10 mouse cellular contexts compared by ENCODE assay signal in the genomic region with DNA sequence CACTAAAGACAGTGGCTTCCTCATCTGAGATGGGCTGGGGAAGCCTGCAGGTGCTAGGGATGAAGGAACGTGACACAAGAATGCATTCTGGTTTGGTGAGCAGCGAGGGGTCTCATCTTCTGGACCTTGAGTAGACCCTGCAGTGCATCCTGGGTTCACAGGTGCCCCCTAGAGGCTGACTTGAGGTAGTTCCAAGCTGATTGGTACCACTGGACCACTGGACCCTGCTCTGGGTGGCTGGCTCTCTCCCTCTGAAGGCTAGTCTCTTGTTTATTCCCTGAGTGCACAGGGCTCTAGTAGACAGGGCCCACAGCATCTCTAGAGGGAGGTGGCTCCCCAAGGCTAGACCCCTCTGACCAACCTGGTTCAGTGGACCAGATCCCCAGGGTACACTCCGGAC. TPM values are rescaled to one million over a fixed set of nuclear protein-coding genes. Genes with fewer than 3 reads are reported as not detected.
DNase-seq lines count a peak whose midpoint lies in the region; ATAC-seq and TF ChIP-seq lines count a peak whose summit lies in the region.
"Had no signal": no experiment of that assay in that cellular context is flagged by ENCODE, and none has a peak within 500 bp of the region (broad histone marks: within the 10 kb centered on the region; RNA-seq: fewer than 3 reads in every experiment).

No protein-coding gene starts in this region.

- H3K9ac ChIP-seq in heart, adult 2 months (ENCODE audit: low read depth, low read length) = no peak overlapping the region
- no peak overlapping the region for H3K9ac ChIP-seq in midbrain, embryonic 14.5 days (replicated peaks; ENCODE audit: low read length)
- no peak overlapping the region for H3K9ac ChIP-seq in midbrain, embryonic 16.5 days (ENCODE audit: low read depth, low read length)

- no peaks in the 10 kb centered on the region for H3K27me3 ChIP-seq in heart, adult 2 months (ENCODE audit: control insufficient read depth, insufficient read depth, low read length)
- H3K27me3 ChIP-seq in midbrain, embryonic 14.5 days (ENCODE audit: control insufficient read depth, insufficient read depth, low read length) = no peaks in the 10 kb centered on the region
- H3K27me3 ChIP-seq in midbrain, embryonic 16.5 days (ENCODE audit: control insufficient read depth, insufficient read depth, low read depth, low read length) = no peaks in the 10 kb centered on the region

- peak; percentile 68 for TF ChIP-seq CTCF in heart, adult 2 months (IDR thresholded peaks at IDR 0.05)
- peak; percentile 52 for TF ChIP-seq CTCF in cortical plate, adult 2 months (IDR thresholded peaks at IDR 0.05; ENCODE audit: extremely low read depth, insufficient read depth, low read length)

- no peak overlapping the region for H3K4me3 ChIP-seq in heart, adult 2 months
- no peak overlapping the region for H3K4me3 ChIP-seq in midbrain, embryonic 14.5 days (replicated peaks; ENCODE audit: low read depth, low read length)
- H3K4me3 ChIP-seq in midbrain, embryonic 16.5 days (ENCODE audit: low read depth, low read length) = no peak overlapping the region
- H3K4me3 ChIP-seq in cortical plate, adult 2 months (ENCODE audit: insufficient read depth, low read length) = no peak overlapping the region
- H3K4me3 ChIP-seq: erythroblast, embryonic 14.5 days had no signal

- TF ChIP-seq EP300 in heart, adult 2 months (IDR thresholded peaks at IDR 0.05; ENCODE audit: insufficient read depth, low read depth, low read length) = no peak

- no peak overlapping the region for H3K27ac ChIP-seq in heart, adult 2 months
- no peak overlapping the region for H3K27ac ChIP-seq in midbrain, embryonic 14.5 days (replicated peaks; ENCODE audit: low read depth, low read length)
- no peak overlapping the region for H3K27ac ChIP-seq in midbrain, embryonic 16.5 days (ENCODE audit: low read length)
- no peak overlapping the region for H3K27ac ChIP-seq in cortical plate, adult 2 months (ENCODE audit: insufficient read depth, low read length)
- H3K27ac ChIP-seq: macrophage had no signal

- H3K9me3 ChIP-seq in midbrain, embryonic 14.5 days (ENCODE audit: control insufficient read depth, low read length) = no peaks in the 10 kb centered on the region
- no peaks in the 10 kb centered on the region for H3K9me3 ChIP-seq in midbrain, embryonic 16.5 days (replicated peaks; ENCODE audit: control insufficient read depth, low read length, poor library complexity, severe bottlenecking)

- TF ChIP-seq POLR2A in heart, adult 2 months (IDR thresholded peaks at IDR 0.05; ENCODE audit: insufficient read depth, low read depth, low read length) = no peak
- no peak for TF ChIP-seq POLR2A in cortical plate, adult 2 months (IDR thresholded peaks at IDR 0.05; ENCODE audit: extremely low read depth, insufficient read depth, low read length)

- intact Hi-C loops in heart, adult 2 months (cut with DNase I) = no loop called here

- no peaks in the 10 kb centered on the region for H3K79me2 ChIP-seq in heart, adult 2 months (replicated peaks; ENCODE audit: control insufficient read depth, insufficient read depth, low read length)

- no peaks in the 10 kb centered on the region for H3K4me1 ChIP-seq in heart, adult 2 months (ENCODE audit: control insufficient read depth, insufficient read depth, low read length)
- H3K4me1 ChIP-seq in midbrain, embryonic 14.5 days (ENCODE audit: control insufficient read depth, insufficient read depth, low read length) = peaks cover 62% of the 10 kb centered on the region
- peaks cover 39% of the 10 kb centered on the region for H3K4me1 ChIP-seq in midbrain, embryonic 16.5 days (ENCODE audit: control insufficient read depth, insufficient read depth, low read length)
- H3K4me1 ChIP-seq in cortical plate, adult 2 months (ENCODE audit: control insufficient read depth, insufficient read depth, low read length) = peaks cover 1% of the 10 kb centered on the region; the same call in 1 of the 2 replicates

- no peaks in the 10 kb centered on the region for H3K36me3 ChIP-seq in heart, adult 2 months (ENCODE audit: control insufficient read depth, insufficient read depth, low read length)
- H3K36me3 ChIP-seq in midbrain, embryonic 14.5 days (ENCODE audit: control insufficient read depth, insufficient read depth, low read length) = no peaks in the 10 kb centered on the region
- no peaks in the 10 kb centered on the region for H3K36me3 ChIP-seq in midbrain, embryonic 16.5 days (ENCODE audit: control insufficient read depth, insufficient read depth, low read length)

- DNase-seq in heart, adult 2 months = no peak
- no peak for DNase-seq in heart, adult 8-10 months (ENCODE audit: low spot score)
- peak; percentile 29 for DNase-seq in midbrain, embryonic 14.5 days
- DNase-seq in thymus, postnatal 14 days = peak; percentile 28
- DNase-seq in gastrocnemius, postnatal 4 days (ENCODE audit: low spot score in 2 of 2) = no peak
- DNase-seq in urinary bladder, postnatal 25 days (ENCODE audit: low spot score) = no peak

- H3K4me2 ChIP-seq in midbrain, embryonic 14.5 days (ENCODE audit: low read length) = peak overlapping the region; percentile 88
- no peak overlapping the region for H3K4me2 ChIP-seq in midbrain, embryonic 16.5 days (ENCODE audit: low read length)

- no peak for ATAC-seq in midbrain, embryonic 14.5 days (ENCODE audit: low FRiP score, low TSS enrichment)
- no peak for ATAC-seq in midbrain, embryonic 16.5 days

- 71% methylated on average over 3 of the region's 3 CpGs for WGBS in heart, adult 2 months
- 69% methylated on average over 3 of the region's 3 CpGs for WGBS in midbrain, embryonic 14.5 days
- WGBS in midbrain, embryonic 16.5 days = 60% methylated on average over 3 of the region's 3 CpGs

RNA-seq across cellular contexts. Expression of a gene that starts 6.7 kb away (rescaled TPM):
- 10 to 100 TPM; 16.3 to 16.9 TPM for total RNA-seq in heart, adult 2 months (2021)
- polyA plus RNA-seq in heart, adult 2 months (2012; rRNA removed) = 6.5 and 9.5 TPM in 2 replicates
- total RNA-seq in heart, adult 8-10 months (2022) = 10 to 100 TPM; 12.3 to 22.6 (median 17.7) TPM
- polyA plus RNA-seq in midbrain, embryonic 14.5 days (2014; fragmentation: Nextera tagmentation; extraction: Ambion mirVana) = 52.7 and 66.1 TPM in 2 replicates
- 39.3 and 47.8 TPM in 2 replicates for polyA plus RNA-seq in midbrain, embryonic 16.5 days (2015; fragmentation: Nextera tagmentation; extraction: Ambion mirVana)
- 10.9 and 11.8 TPM in 2 replicates for polyA plus RNA-seq in cortical plate, adult 2 months (2012; rRNA removed)
- 1 to 10 TPM; 7.4 to 7.6 TPM for total RNA-seq in gastrocnemius, postnatal 4 days (2021)

Comparison
In these comparisons a context has a peak if more than half of its experiments do, and no peak if none do; other contexts are left out.
1. DNase-seq: peak in midbrain, embryonic 14.5 days (single experiment) and thymus, postnatal 14 days (single experiment); none in heart, adult 2 months (0 of 2), heart, adult 8-10 months (single experiment), gastrocnemius, postnatal 4 days (0 of 2) and urinary bladder, postnatal 25 days (single experiment).